Mouse (Mus musculus): Measurements from ENCODE around the gene Osbpl7.

DNA sequence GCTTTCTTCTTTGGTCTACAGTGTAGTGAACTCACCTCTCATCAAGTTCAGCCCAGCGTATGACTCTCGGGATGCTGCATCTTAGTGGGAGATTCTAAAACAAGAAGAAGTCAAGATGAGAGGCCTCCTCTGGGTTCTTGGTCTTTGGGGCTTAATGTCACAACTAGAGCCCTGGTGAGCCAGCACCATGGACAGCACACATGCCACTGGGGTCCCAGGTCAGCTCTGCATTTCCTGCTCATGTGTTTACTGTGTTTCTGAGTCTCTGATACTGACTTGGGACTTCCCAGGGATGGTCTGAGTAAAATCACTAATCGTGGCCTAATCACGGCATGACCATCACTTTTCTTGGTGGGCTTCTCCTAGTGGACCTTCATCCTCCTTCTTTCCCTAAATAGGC lies 28.3 kb downstream of the Osbpl7 start:
- TF ChIP-seq POLR2A (IDR thresholded peaks at IDR 0.05; ENCODE audit: borderline replicate concordance, control insufficient read depth, low read depth, low read length) (no peak), CTCF (IDR thresholded peaks at IDR 0.05; ENCODE audit: control insufficient read depth, insufficient read depth, low read length) (no peak)
